Mouse (Mus musculus) kidney, adult 11 months (tissue): ENCODE measurements around the gene Scd2.
"Not testable (repeated sequence)": the region's sequence is repeated elsewhere in the genome, so short reads cannot be mapped to it uniquely, and the experiment has no call there.

Source experiments
- DNase-seq: peaks from one replicate; pipeline ENCODE4 v3.0.0; 2022

Scd2 gene

DNA sequence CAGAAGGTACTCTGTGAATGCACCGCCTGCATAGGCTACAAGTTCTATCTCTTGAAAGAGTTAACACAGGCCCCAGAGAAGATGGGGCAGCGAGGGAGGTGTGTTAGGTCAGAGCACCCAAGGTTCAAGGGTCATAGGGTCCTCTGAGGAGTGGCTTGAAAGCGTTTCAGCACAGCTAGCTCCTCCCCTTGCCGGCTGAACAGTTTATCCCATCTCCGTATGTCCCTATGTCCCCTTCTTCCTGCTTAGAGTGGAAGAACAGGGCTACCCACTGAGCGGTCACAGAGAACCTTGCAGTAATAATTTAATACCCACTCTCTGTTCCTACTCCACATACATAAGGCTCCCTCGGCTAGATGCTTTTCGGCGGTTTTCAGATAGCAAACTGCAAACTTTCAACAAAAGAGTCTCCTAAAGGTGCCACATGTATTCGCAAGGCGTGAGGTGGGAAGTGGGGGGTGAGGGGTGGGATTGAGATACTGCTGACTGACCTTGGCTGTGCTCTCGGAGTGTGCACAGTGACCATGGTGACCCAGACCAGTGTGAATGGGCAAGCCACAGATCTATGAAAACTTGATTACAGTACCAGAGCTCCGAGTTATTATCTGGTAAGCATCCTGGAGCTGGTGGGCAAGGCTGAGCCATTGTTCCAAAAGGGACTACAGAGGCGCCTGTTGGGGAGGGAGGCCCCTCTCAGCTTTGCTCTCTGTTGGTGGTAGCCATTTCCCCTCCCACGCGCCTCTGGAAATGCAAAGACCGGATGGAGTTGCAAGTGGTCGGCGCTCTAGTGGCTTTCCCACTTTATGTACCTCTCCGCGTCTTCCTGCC is at the start of gene Scd2:
Gene Scd2, plus strand, starts transcription at position 734 of the 828 bp plus-strand sequence.
- DNase-seq = no peak

DNA sequence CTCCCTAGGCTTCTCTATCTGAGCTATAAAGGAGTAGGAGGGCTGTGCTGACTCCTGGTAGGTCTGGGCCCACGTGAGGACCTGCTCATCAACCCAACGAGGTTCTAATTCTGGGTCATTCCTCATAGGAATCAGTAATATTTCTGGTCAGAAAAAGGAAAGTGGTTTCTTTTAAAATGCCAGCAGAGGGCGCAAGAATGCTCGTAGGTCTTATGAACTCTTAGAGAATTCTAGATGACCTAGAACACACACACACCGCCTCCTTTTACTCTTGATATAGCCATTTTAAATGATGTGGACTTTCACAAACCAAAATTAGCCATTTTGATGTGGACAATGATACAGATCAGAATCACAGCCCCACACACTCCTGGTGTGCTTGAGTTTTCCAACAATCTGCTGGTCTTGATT is 47.7 kb upstream of the Scd2 start:
- peak; percentile 8 for DNase-seq

DNA sequence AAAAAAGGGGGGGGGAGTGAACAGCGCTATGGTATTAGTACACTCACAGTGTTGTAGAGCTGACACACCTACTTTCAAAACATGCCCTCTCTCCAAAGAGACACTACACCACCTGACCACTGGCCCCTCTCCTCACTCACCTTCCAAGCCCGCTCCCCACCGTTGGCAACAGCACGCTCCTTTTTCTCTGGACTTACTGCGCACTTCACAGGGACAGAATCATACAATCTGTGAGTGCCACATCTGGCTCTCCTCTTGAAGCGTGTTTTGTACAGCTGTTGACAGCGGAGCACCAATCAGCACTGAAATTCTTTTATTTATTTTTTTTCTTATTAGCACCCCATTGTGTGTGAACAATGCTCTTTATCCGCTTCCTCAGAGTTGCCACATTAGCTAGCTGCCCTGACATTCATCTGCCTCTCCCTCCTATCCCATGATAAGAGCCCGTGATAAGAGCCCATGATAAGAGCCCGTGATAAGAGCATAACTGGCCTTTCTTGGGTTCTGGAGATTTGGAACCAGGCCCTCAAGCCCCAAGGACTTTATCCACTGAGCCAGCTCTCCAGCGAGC is 47.0 kb upstream of the Scd2 start:
- DNase-seq = no peak

DNA sequence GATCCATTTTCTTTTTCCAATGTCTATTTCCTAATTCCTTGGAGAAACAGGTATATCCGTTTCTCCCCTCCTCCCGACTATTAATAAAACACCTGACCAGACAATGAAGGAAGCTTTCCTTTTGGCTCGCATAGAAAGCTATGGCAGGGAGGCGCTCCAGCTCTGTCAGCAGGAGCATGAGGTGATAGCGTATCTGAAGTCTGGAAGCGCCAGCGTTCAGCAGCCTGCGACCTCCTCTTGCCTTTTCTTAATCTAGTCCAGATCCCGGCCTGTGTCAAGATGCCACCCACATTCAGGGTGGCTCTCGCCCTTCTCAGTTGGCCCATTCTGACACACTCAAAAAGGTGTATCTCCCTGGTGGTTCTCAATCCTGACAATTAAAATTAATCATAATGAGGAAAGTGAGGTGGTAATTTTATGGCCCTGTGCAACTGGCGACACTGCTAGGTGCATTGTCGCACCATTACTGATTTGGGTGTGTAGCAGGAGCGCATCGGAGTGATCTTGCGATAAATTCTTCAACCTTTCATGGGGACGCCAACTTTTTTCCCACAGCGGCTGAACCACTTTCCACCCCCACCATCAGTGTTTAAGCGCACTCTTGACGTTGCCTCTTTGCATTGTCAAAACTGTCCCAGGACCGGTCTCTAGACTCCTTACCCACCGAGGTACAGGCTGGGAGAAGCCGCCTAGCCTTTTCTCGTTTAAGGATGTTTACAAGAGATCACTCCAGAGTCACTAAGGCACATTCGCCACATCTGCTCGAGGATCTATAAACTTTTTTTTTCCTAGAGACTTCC is 46.0 kb upstream of the Scd2 start:
- no peak for DNase-seq

DNA sequence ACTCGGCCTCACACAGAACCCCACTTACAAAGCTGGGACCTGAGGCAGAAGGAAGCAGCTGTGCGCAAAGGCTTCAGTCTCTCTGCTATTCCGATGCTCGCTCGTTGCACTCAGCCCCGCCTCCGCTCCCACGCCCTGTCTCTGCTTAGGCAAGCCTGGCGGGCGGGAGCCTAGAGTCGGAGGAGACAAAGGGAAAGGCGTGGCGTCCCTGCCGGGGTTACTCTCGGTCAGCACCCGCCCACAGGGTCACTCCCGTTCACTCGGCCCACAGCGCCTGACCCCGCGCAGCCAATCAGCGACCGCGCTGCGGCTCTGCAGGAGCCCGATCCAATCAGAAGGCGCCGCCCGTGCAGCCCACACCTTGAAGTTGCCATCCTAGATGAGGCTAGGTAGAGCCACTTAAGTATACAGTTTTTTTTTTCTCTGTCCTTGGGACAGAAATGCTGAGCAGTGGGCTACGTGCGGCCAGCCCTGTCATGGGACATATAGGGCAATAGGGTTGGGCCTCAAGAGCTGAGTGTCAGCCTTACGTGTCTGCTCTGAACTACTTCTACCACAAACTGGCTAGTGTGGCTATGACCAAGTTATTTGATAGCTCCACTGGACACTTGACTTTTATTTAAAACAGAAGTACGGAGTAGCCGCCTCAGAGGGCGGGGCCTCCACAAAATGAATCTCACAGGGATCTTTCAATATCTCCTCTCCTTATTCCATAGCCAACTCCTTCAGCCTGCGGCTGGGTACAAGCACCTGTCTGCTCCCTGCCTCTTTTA is 45.2 kb upstream of the Scd2 start:
- peak; percentile 95 for DNase-seq

DNA sequence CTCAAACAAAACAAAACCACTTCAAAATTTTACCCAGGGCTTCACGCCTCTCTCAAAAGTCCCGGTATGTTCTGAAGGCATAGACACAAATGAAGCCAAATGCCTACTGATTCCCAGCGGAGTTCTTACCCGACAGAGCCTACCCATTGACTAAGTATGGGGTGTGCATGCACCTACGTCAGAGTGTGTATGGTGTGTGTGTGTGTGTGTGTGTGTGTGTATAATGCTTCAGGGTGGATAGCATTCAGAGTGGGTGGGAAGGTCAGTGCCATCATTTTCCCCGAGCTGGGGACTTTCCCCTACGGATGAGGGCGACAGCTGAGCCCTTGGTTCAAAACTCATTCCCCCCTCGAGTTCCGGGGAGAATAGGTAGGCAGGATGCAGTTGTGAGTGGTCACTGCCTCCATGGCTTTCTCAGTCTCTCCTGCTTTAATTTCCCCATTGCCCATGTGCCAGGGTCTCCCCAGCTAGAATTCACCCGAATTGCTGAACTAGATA is 44.6 kb upstream of the Scd2 start:
- no peak for DNase-seq

DNA sequence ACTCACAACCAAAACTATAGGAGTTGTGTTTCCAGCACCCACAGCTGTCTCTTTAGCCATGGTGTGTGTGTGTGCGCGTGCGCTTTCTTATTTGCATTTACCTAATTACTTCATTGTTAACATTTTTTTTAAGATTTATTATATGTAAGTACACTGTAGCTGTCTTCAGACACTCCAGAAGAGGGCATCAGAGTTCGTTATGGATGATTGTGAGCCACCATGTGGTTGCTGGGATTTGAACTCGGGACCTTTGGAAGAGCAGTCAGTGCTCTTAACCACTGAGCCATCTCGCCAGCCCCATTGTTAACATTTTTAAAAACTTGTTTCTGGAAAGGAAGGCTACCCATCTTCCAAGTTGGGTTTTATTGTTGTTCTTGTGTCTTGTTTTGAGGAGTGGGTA is 42.3 kb upstream of the Scd2 start:
- not testable (repeated sequence) for DNase-seq

DNA sequence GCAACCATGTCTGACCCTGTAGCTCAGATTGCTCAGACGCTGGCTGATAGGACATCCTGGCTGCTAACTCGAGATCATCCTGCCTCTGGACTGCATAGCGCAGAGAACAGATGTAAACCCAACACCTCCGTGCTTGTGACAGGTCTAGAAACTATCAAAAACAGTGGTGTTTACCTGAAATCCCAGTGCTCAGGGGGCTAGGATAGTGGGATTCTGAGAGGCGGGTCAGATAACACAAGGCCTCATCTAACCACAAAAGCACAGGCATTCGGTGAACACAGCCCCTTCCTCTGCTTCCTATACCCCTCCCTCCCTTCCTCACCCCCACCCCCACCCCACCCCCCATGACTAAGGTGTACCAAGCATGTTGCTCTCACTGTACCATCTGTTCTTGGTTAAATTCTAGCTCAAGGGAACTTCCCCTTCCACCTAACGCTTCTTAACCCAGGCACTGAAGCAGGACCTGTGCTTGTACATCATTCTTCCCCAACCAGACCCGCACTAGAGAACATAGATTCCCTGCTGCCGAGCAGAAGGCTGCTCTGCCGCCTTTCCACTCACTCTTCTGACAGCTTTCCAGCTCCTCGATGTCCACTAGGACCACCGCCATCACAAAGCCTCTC is 41.4 kb upstream of the Scd2 start:
- DNase-seq = no peak

DNA sequence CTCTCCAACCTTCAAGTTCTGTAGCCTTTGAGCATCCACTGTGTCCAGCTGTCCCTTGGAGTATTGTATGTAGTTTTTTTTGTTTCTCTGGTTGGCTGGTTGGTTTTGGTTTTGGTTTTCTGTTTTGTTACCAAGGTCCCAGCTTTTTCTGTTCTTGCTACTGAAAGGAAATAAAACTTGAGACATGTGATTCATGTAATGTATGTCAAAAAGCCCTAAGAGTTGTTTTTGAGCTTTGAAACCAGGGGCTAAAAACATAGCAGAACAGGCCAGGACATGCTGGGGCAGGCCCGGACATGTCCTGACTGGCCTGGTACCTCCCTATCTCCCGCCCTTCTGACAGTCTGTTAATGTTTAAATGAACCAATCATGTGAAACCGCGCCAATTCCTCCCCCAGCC is 39.4 kb upstream of the Scd2 start:
- not testable (repeated sequence) for DNase-seq

DNA sequence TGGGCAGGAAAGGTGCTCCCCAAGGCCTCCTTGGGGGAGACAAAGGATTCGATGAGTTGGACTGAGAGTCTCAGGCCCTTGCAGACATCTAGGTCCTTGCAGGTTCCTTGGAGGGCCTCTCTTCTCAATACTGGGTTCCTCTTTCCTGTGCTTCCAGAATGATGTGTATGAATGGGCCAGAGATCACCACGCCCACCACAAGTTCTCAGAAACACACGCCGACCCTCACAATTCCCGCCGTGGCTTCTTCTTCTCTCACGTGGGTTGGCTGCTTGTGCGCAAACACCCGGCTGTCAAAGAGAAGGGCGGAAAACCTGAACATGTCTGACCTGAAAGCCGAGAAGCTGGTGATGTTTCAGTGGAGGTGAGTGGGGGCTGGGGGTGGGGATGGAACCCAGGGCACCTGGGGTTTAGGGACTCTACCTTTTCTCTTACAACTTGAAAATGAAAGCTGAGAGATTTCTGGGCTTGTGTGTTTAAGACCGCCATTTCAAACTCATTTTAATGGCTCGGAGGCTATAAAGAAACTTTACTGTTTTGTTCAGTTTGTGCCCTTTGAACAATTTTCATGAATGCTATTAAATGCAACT is 36.0 kb upstream of the Scd2 start:
- DNase-seq = no peak

DNA sequence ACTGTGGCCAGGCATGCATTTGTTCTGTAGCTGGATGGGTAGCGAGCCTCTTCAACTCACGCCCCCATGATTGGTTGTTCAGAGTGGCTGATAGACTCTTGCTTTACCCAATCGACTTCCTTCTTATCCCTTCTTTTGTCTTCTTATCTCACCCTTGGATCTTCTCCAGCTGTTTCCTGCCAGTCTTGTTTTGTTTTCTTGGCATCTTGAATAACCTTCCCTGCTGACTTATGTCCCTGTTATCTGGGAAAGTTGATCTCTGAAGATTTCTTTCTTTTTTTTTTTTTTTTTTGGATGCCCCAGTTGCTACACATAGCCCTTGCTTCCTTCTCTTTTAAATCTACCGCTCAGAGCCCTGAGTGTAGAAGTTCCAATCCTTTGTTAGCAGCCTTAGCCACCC is 34.0 kb upstream of the Scd2 start:
- no peak for DNase-seq

DNA sequence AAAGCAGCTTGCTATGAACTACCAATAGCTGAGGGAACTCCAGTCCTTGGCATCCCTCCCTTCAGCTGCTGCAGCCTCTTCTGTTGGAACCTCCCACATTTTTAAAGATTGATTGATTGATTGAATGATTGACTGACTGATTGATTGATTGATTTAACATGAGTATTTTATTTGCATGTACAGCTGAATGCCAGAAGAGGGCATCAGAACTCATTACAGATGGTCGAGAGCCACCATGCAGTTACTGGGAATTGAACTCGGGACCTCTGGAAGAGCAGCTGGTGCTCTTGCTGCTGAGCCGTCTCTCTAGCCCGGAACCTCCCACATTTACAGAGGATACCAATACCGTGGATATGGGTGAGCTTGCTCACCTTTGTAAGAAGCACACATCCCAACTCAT is 33.0 kb upstream of the Scd2 start:
- DNase-seq = no peak

DNA sequence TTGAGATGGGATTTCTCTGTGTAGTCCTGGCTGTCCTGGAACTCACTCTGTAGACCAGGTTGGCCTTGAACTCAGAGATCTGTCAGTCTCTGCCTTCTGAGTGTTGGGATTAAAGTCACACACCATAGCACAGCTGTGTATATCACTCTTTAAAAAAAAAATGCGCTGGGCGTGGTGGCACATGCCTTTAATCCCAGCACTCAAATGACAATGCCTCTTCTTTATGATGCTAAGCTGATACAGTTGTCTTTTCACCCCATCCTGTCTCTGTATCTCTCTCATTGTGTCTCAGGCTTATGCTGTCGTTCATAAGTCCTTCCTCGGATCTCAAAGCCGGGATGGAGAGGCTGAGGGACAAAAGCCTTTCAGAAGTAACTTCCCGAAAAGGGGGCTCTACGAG is 31.7 kb upstream of the Scd2 start:
- DNase-seq = no peak

DNA sequence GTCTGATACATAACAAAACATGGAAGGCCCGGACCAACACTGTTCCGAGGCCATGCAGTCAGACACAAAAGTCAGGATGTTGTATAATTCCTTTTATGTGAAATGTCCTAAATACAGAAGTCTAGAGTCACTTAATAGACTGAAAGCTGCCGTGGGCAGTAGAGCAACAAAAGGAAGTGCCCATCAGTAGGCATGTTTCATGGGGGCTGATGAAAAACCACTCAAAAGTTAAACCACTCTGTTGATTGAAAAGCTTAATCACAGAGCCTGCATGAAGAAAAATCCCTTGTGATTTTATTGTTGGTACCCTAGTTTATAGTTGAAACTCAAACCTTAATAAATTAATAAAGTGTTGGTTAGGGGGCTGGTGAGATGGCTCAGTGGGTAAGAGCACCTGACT is 29.9 kb upstream of the Scd2 start:
- no peak for DNase-seq

DNA sequence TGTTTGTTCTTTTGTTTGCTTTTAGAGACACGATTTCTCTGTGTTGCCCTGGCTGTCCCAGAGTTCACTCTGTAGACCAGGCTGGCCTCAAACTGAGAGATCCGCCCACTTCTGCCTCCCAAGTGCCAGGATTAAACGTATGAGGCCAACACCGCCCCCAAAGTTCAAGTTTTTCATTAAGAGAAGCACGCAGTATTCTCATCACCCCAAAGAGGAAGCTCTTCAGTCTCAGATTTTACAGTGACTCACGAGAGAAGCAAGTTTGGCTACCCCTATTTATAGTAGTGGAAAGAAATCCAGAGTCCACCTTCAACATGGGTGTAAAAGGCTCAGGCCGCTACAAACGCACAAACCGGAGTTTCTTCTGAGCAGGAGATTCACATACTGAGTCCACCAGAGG is 29.2 kb upstream of the Scd2 start:
- no peak for DNase-seq

DNA sequence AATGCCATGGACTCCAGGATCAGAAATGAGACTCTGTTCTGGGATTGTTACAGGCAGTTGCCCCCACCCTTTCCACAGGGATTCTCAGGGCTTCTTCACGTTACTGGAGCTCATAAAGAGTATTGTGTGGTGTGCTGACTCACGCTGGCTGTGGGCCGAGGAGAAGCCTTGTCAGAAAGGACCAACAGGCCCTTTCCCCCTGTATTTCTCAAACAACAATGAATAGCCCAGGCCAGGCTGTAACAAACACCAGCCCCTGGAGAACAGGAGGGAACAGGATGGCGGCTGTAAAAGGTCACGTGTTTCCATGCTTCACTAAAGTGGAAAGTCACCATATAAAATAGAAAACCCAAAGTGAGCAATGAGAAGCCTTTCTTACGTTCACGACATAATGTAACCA is 28.2 kb upstream of the Scd2 start:
- no peak for DNase-seq

DNA sequence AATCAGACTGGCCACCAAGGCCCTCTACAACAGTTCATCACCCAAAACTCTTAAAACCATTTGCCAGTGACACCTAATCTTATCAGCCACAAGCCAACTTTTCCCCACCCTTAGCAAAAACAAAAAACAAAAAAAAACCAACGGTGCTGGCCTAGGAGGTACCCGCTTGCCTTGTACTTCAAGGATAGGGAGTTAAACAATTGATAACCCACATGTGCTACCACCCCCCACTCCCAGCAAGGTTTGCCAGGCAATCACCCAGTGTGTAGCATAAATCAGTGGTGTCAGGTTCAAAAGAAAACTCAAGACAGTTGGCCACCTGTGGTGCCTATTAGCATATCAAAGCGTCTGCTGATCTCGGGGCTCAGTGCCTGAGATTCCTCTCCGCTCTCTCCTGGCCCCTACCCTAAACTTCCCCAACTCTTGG is 27.6 kb upstream of the Scd2 start:
- no peak for DNase-seq

DNA sequence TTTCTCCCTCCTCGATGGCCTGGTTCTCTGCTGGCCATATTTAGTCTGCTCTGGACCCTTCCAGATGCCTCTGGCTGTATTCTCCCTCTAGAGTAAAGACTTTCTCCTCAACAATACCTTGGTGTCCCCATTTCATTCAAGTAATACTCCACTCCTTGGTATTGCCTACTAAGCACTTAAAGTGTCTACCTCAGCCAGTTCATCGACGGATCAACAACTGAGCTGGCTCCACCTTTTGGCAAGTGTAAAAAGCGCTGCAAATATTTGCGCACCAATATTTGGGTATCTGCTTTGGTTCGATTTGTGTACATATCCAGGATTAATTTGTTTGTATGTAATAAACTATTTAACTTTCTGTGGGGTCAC is 27.0 kb upstream of the Scd2 start:
- DNase-seq = no peak

DNA sequence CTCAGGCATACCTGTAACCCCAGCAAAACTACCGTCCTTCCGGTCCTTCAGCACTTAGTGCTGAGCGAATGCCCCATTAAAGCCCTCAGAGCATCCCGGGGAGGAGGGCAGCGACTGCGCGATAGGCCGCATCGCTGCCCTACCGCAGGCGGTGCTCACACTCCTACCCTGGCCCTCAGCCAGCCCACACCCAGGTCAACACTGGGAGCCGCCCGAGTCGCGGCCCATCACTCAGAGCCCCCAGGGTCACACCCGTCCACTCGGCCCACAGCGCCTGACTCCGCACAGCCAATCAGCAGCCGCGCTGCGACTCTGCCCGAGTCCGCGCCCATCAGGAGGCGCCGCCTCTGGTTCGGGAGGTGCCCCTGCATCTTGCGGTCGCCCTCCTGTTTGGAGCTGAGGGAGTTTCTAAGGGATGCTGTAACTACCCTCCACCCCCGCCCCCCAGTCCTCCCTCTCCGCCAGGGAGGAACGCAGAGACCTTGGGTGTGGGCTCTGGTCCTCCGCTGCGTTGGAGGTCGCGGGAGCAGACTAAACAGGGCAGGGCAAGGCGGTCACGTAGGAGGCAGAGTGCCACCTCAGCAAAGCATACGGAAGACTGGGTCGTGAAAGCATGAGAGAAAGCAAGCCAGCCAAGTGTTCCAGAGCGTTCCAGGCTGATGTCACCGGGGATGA is 26.5 kb upstream of the Scd2 start:
- DNase-seq = peak; percentile 81

DNA sequence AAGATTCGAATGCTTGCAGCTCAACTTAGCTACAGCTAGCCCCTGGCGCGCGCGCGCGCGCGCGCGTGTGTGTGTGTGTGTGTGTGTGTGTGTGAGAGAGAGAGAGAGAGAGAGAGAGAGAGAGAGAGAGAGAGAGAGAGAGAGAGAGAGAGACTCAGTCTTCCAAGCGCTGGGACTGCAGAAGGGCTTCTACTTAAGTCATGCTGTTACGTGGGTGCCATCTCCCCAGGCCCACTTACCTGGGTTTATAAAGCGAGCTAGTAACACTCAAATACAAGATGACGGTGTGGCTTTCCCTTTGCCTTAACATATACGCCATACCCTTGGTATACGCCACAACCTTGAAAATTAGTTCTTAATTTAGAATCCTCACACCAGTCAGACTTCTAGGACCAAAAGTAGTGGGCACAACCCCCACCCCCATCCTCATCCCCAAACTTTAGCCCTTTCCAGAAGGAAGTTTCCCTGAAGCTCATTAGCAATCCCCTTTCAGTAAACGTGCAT is 25.9 kb upstream of the Scd2 start:
- DNase-seq = no peak

DNA sequence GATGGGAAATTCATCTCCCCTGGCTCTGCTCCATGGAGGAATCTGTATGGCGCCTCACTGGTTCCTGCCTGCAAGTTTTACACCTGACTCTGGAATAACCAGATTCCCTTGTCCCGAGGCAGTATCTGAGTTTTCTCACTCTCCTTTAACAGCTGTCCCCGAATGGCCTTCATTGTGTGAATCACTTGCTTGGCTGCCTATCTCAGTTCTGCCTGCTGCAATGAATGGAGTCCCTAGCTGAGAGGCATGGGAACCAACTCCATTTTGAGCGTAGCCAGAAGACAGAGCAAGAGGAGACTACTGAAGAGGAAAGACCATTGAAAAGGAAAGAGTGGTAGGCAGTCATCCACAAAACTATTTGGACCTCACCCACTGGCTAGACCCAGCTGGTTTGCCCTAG is 19.8 kb upstream of the Scd2 start:
- DNase-seq = no peak
